Mouse (Mus musculus) CH12.LX (cell line): ENCODE measurements around the gene Gnat1. TPM values are rescaled to one million over a fixed set of nuclear protein-coding genes. Genes with fewer than 3 reads are reported as not detected.

ENCODE experiments used
- DNase-seq: peaks from one replicate; pipeline ENCODE4 v3.0.0-alpha.2; 2013; ENCODE audit errors: extremely low read depth
- H3K27ac ChIP-seq: 2 replicates; pipeline ENCODE4 v1.5.1; 2012; ENCODE audit warnings: low read depth, mild to moderate bottlenecking, control low read depth, moderate library complexity; ENCODE audit not compliant: insufficient read depth
- H3K27me3 ChIP-seq: replicated peaks from 2 replicates; pipeline ENCODE3; 2012; ENCODE audit warnings: inconsistent platforms
- H3K36me3 ChIP-seq, 2 experiments: replicated peaks in 1 of 2; 2 replicates each; pipeline versions ENCODE3 to v1.6.1; 2012; ENCODE audit warnings: inconsistent platforms in 1 of 2, low read length in 1 of 2, mild to moderate bottlenecking in 1 of 2, mixed read lengths in 1 of 2, moderate library complexity in 1 of 2; ENCODE audit not compliant: control insufficient read depth in 1 of 2, insufficient read depth in 1 of 2
- H3K4me1 ChIP-seq, 2 experiments: 2 replicates each; pipeline ENCODE4 v1.6.1; 2012; ENCODE audit warnings: inconsistent platforms in 1 of 2, moderate library complexity in 1 of 2; ENCODE audit not compliant: insufficient read depth in 2 of 2, control insufficient read depth in 1 of 2
- H3K4me2 ChIP-seq: 2 replicates; pipeline ENCODE4 v1.6.1; 2012; ENCODE audit warnings: low read depth, mild to moderate bottlenecking, control low read depth; ENCODE audit not compliant: poor library complexity, insufficient read depth, severe bottlenecking
- H3K4me3 ChIP-seq, 3 experiments: fragments of 150-350 bp in 1 of 3; sonication (generic) in 1 of 3; replicated peaks in 1 of 3; 2 replicates each; pipeline versions ENCODE3 to v1.5.1; 2011 to 2012; ENCODE audit warnings: low read depth in 2 of 3, low read length in 2 of 3, mild to moderate bottlenecking in 2 of 3, moderate library complexity in 2 of 3, control low read depth in 1 of 3, improper control_type of control experiment in 1 of 3, inconsistent platforms in 1 of 3, mixed read lengths in 1 of 3; ENCODE audit not compliant: poor library complexity in 1 of 3
- H3K79me2 ChIP-seq: replicated peaks from 2 replicates; pipeline ENCODE4 v1.6.1; 2012; ENCODE audit warnings: mild to moderate bottlenecking, moderate library complexity; ENCODE audit not compliant: control insufficient read depth, poor library complexity, insufficient read depth, severe bottlenecking; ENCODE audit errors: extremely low read depth
- H3K9ac ChIP-seq: 2 replicates; pipeline ENCODE4 v1.6.1; 2012; ENCODE audit warnings: low read depth, mild to moderate bottlenecking, control low read depth, moderate library complexity; ENCODE audit not compliant: insufficient read depth
- H3K9me3 ChIP-seq: replicated peaks from 2 replicates; pipeline ENCODE3; 2012; ENCODE audit warnings: low read length, inconsistent platforms, mixed read lengths
- BHLHE40 ChIP-seq: IDR thresholded peaks from 2 replicates; pipeline ENCODE4 v1.6.1; 2011; ENCODE audit warnings: mild to moderate bottlenecking, low read depth, low read length, improper control_type of control experiment
- CHD1 ChIP-seq: IDR thresholded peaks from 2 replicates; pipeline ENCODE4 v1.6.1; 2012; ENCODE audit warnings: low read depth, low read length, improper control_type of control experiment, inconsistent platforms
- ELF1 ChIP-seq: IDR thresholded peaks from 2 replicates; pipeline ENCODE4 v1.6.1; 2014; ENCODE audit warnings: low read depth, mild to moderate bottlenecking, inconsistent platforms, low read length, improper control_type of control experiment
- EP300 ChIP-seq: IDR thresholded peaks from 2 replicates; pipeline ENCODE4 v1.6.1; 2011; ENCODE audit warnings: low read length, improper control_type of control experiment
- GABPA ChIP-seq: IDR thresholded peaks from 2 replicates; pipeline ENCODE4 v1.6.1; 2012; ENCODE audit warnings: low read depth, low read length, improper control_type of control experiment, inconsistent platforms; ENCODE audit not compliant: insufficient replicate concordance
- MAX ChIP-seq: IDR thresholded peaks from 2 replicates; pipeline ENCODE4 v1.6.1; 2011; ENCODE audit warnings: low read length, improper control_type of control experiment
- MYC ChIP-seq: IDR thresholded peaks from 2 replicates; pipeline ENCODE4 v1.6.1; 2011; ENCODE audit warnings: low read depth, mild to moderate bottlenecking, improper control_type of control experiment, low read length
- POLR2A ChIP-seq: IDR thresholded peaks from 2 replicates; pipeline ENCODE4 v1.6.1; 2011; ENCODE audit warnings: low read depth, mild to moderate bottlenecking, improper control_type of control experiment, low read length
- RAD21 ChIP-seq: IDR thresholded peaks from 2 replicates; pipeline ENCODE4 v1.6.1; 2011; ENCODE audit warnings: low read depth, mild to moderate bottlenecking, low read length, improper control_type of control experiment, moderate library complexity
- SIN3A ChIP-seq: IDR thresholded peaks from 2 replicates; pipeline ENCODE4 v1.6.1; 2012; ENCODE audit warnings: low read length, improper control_type of control experiment, inconsistent platforms
- SMC3 ChIP-seq: IDR thresholded peaks from 2 replicates; pipeline ENCODE4 v1.6.1; 2011; ENCODE audit warnings: low read depth, low read length, improper control_type of control experiment
- TCF12 ChIP-seq: IDR thresholded peaks from 2 replicates; pipeline ENCODE4 v1.6.1; 2014; ENCODE audit warnings: low read depth, mild to moderate bottlenecking, inconsistent platforms, low read length, improper control_type of control experiment
- UBTF ChIP-seq: IDR thresholded peaks from 2 replicates; pipeline ENCODE4 v1.6.1; 2012; ENCODE audit warnings: low read depth, mild to moderate bottlenecking, inconsistent platforms, low read length, improper control_type of control experiment, moderate library complexity
- ZKSCAN1 ChIP-seq: IDR thresholded peaks from 2 replicates; pipeline ENCODE4 v1.6.1; 2012; ENCODE audit warnings: low read depth, inconsistent platforms, low read length, improper control_type of control experiment, borderline replicate concordance
- ZMIZ1 ChIP-seq: IDR thresholded peaks from 2 replicates; pipeline ENCODE4 v1.6.1; 2012; ENCODE audit warnings: low read depth, mild to moderate bottlenecking, inconsistent platforms, low read length, improper control_type of control experiment
- dilution Hi-C: fragments of 300-500 bp; cut with MboI; formaldehyde crosslinking; loops from 2 replicates; pipeline ENCODE4 v1.14.3; 2020; ENCODE audit warnings: low sequenced_read_pairs; ENCODE audit not compliant: extremely low pct_unique_long_range_greater_than_20kb, extremely low pct_ligation_motif_present
- in situ Hi-C: fragments of 300-500 bp; cut with MboI; formaldehyde crosslinking; loops from 3 replicates; pipeline ENCODE4 v1.14.3; 2019; ENCODE audit warnings: low sequenced_read_pairs, low pct_ligation_motif_present, low pct_unique_long_range_greater_than_20kb, mixed read lengths
- polyA plus RNA-seq: library from polyadenylated mRNA; unstranded; fragments of >175 nt; gene quantifications from 2 replicates; pipeline ENCODE4 v1.2.1, GENCODE M21; 2012; ENCODE audit warnings: low read depth; ENCODE audit not compliant: insufficient read length
- total RNA-seq, 2 experiments: library from RNA; depleted of rRNA; stranded (reverse); fragments of 300-350 nt in 1 of 2; fragments of >200 nt in 1 of 2; gene quantifications; 2 replicates each; pipeline ENCODE4 v1.2.3; 2012 to 2014

Gnat1 gene
- total and polyA plus RNA-seq, 3 experiments: 3.0 TPM; not detected in 2

- H3K27me3 ChIP-seq: peaks cover 72% of the 10 kb centered on the region
- no peak for DNase-seq
- dilution Hi-C loops: no loop called here
Measured at GRCm38 (mm10) chr9:107696845-107697610, 17.5 kb upstream of the Gnat1 start.

GRCm38 (mm10) chr9:107696106-107696479 lies 16.6 kb upstream of the Gnat1 start:
- no peaks in the 10 kb centered on the region for H3K9me3 ChIP-seq
- in situ Hi-C loops: no loop called here
- peaks cover 8 to 39% of the 10 kb centered on the region in 2 experiments for H3K4me1 ChIP-seq
- TF ChIP-seq SIN3A (no peak), ELF1 (no peak), BHLHE40 (peak; percentile 80), MYC (peak; percentile 70; the same call in 1 of the 2 replicates), CHD1 (no peak), ZKSCAN1 (no peak), EP300 (no peak), ZMIZ1 (no peak), SMC3 (no peak), UBTF (no peak), RAD21 (no peak), TCF12 (no peak), MAX (peak; percentile 30; the same call in 1 of the 2 replicates)
- peaks cover 73% of the 10 kb centered on the region for H3K27me3 ChIP-seq
- dilution Hi-C loops: no loop called here
- no peak overlapping the region for H3K9ac ChIP-seq
- no peak overlapping the region for H3K4me3 ChIP-seq
- peak; percentile 61 for DNase-seq
- no peak overlapping the region for H3K27ac ChIP-seq
- no peaks in the 10 kb centered on the region for H3K79me2 ChIP-seq
- no peak overlapping the region for H3K4me2 ChIP-seq
- H3K36me3 ChIP-seq: no peaks in the 10 kb centered on the region

More at GRCm38 (mm10) chr9:107696845-107697610, 17.5 kb upstream of the Gnat1 start:
- in situ Hi-C loops: no loop called here
- no peaks in the 10 kb centered on the region for H3K36me3 ChIP-seq
- H3K27ac ChIP-seq: no peak overlapping the region
- H3K9ac ChIP-seq: no peak overlapping the region
- H3K4me2 ChIP-seq: no peak overlapping the region
- H3K79me2 ChIP-seq: no peaks in the 10 kb centered on the region
- H3K9me3 ChIP-seq: no peaks in the 10 kb centered on the region
- peaks cover 8 to 39% of the 10 kb centered on the region in 2 experiments for H3K4me1 ChIP-seq
- no peak overlapping the region for H3K4me3 ChIP-seq
- no peak for TF ChIP-seq POLR2A
- no peak for TF ChIP-seq GABPA
